Mouse (Mus musculus) colon, adult 2 months (tissue): Measurements from ENCODE around the gene Atp10b. TPM values are rescaled to one million over a fixed set of nuclear protein-coding genes. Genes with fewer than 3 reads are reported as not detected.

Source experiments
- polyA plus RNA-seq: library from polyadenylated mRNA; depleted of rRNA; stranded (reverse); fragments of >200 nt; gene quantifications from 2 replicates; pipeline ENCODE4 v1.2.3, GENCODE M21; 2012; rRNA removed

Atp10b gene
- polyA plus RNA-seq = 27.9 and 29.1 TPM in 2 replicates

GRCm38 (mm10) chr11:43149577-43149976 is at the start of gene Atp10b:
Gene Atp10b, plus strand, starts transcription at chr11:43149877.

Other genes starting within 250 kb of the Atp10b start
- gene Gm9972, start 114.1 kb upstream of the Atp10b start, polyA plus RNA-seq = not detected in 2 replicates